Mouse (Mus musculus): Measurements from ENCODE around the gene Sparc. TPM values are rescaled to one million over a fixed set of nuclear protein-coding genes. Genes with fewer than 3 reads are reported as not detected.

The Sparc gene
- polyA plus RNA-seq, 1 experiment from 2014 or later, result 1,563 TPM

DNA sequence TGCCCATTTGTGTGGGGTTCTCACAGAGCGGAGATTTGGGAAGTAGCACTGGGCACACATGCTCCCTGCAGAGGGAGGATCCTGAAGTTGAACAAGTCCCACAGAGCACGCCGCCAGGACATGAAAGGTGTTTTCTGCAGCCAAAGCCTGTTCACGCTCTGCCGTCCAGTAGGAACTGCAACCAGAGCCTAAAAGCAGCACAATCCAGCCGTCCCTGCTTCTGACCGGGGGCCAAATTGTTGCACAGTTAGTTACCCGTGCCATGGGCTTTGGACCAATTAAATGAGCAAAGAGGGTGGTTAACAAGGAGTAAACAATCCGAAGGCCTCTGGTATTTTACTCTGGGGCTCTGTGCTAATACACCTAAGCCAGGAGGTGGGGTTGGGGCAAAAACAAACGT lies 55.2 kb downstream of the Sparc start:
- WGBS, result 69% methylated on average over 10 of the region's 10 CpGs
- no peak for ATAC-seq
- no peaks in the 10 kb centered on the region for H3K36me3 ChIP-seq (ENCODE audit: control insufficient read depth, insufficient read depth, low read length)
- no peak overlapping the region for H3K4me3 ChIP-seq (ENCODE audit: low read length)
- H3K4me2 ChIP-seq (ENCODE audit: low read depth, low read length), result no peak overlapping the region
- no peaks in the 10 kb centered on the region for H3K27me3 ChIP-seq (replicated peaks; ENCODE audit: control insufficient read depth, insufficient read depth, low read length)
- H3K9me3 ChIP-seq (ENCODE audit: control insufficient read depth, low read length), result no peaks in the 10 kb centered on the region
- no peak overlapping the region for H3K9ac ChIP-seq (ENCODE audit: low read depth, low read length)
- H3K4me1 ChIP-seq (ENCODE audit: control insufficient read depth, insufficient read depth, low read length), result no peaks in the 10 kb centered on the region
- no peak overlapping the region for H3K27ac ChIP-seq (ENCODE audit: low read length)

DNA sequence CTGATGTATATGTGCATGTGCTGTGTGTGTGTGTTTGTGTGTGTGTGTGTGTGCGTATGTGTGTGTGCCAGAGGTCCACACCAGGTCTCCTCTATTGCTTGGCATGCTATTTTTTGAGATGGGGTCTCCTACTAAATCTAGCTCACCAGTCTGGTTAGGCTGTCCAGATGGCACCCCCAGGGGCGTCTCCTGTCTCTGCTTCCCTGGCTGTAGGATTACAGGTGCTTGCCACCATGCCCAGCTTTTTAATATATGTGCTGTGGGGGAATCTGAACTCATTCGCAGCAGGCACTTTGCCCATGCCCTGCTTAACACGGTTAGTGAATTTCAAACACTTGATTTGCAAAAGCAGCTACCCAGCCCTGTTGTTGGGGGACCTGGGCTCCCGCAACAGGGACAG lies 57.1 kb downstream of the Sparc start:
- H3K4me3 ChIP-seq (ENCODE audit: low read length), result no peak overlapping the region
- ATAC-seq, result no peak
- 86% methylated on average over 5 of the region's 5 CpGs for WGBS
- no peaks in the 10 kb centered on the region for H3K36me3 ChIP-seq (ENCODE audit: control insufficient read depth, insufficient read depth, low read length)
- no peak overlapping the region for H3K9ac ChIP-seq (ENCODE audit: low read depth, low read length)
- H3K4me2 ChIP-seq (ENCODE audit: low read depth, low read length), result no peak overlapping the region
- H3K4me1 ChIP-seq (ENCODE audit: control insufficient read depth, insufficient read depth, low read length), result no peaks in the 10 kb centered on the region
- H3K27me3 ChIP-seq (replicated peaks; ENCODE audit: control insufficient read depth, insufficient read depth, low read length), result no peaks in the 10 kb centered on the region
- H3K9me3 ChIP-seq (ENCODE audit: control insufficient read depth, low read length), result no peaks in the 10 kb centered on the region
- H3K27ac ChIP-seq (ENCODE audit: low read length), result no peak overlapping the region

DNA sequence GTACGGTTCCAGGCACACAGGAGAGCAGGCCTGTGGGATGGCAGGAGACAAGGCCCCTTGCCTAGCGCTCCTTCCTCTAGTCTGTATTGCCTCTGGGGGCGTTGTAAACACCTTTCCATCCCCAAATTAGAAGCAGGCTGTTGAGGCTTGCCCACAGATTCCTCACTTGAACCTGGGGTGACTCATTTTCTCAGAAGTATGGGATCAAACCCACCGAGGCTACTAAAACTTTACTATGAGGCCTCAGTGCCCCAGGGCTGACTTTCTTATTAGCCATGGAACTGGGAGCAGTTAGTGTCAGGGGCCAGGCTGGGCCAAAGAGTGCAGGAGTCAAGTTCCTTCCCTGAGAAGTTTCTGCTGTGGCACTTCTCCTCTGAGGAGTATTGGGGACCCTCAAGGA lies 57.7 kb downstream of the Sparc start:
- H3K4me2 ChIP-seq (ENCODE audit: low read depth, low read length), result no peak overlapping the region
- H3K36me3 ChIP-seq (ENCODE audit: control insufficient read depth, insufficient read depth, low read length), result no peaks in the 10 kb centered on the region
- no peaks in the 10 kb centered on the region for H3K27me3 ChIP-seq (replicated peaks; ENCODE audit: control insufficient read depth, insufficient read depth, low read length)
- no peaks in the 10 kb centered on the region for H3K9me3 ChIP-seq (ENCODE audit: control insufficient read depth, low read length)
- no peak overlapping the region for H3K4me3 ChIP-seq (ENCODE audit: low read length)
- no peak overlapping the region for H3K9ac ChIP-seq (ENCODE audit: low read depth, low read length)
- 62% methylated on average over 4 of the region's 4 CpGs for WGBS
- no peak for ATAC-seq
- no peak overlapping the region for H3K27ac ChIP-seq (ENCODE audit: low read length)
- H3K4me1 ChIP-seq (ENCODE audit: control insufficient read depth, insufficient read depth, low read length), result no peaks in the 10 kb centered on the region

DNA sequence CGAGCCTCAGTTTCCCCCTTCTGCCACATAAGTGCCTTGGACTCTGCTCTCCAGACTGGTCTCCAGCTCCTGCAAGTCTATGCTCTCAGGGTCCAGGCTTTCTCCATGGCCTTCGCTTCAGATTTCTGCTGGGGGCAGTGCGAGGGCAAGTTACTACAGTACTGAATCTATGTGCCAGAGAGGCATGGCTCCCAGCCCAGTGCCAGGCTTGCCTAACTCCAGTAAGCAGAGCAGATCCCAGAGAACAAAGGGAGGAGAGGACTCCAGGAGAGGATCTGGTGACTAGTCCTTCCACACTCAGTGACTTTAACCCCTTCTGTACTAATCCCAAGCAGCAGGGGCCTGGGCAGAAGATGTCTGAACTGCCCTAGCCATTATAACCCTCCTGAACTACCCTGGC lies 58.3 kb downstream of the Sparc start:
- Histone ChIP-seq H3K36me3 (ENCODE audit: control insufficient read depth, insufficient read depth, low read length) (no peaks in the 10 kb centered on the region), H3K4me1 (ENCODE audit: control insufficient read depth, insufficient read depth, low read length) (no peaks in the 10 kb centered on the region), H3K4me3 (ENCODE audit: low read length) (no peak overlapping the region), H3K9me3 (ENCODE audit: control insufficient read depth, low read length) (no peaks in the 10 kb centered on the region), H3K4me2 (ENCODE audit: low read depth, low read length) (no peak overlapping the region), H3K27me3 (replicated peaks; ENCODE audit: control insufficient read depth, insufficient read depth, low read length) (no peaks in the 10 kb centered on the region), H3K27ac (ENCODE audit: low read length) (no peak overlapping the region), H3K9ac (ENCODE audit: low read depth, low read length) (no peak overlapping the region)
- ATAC-seq, result no peak
- WGBS, result 83% methylated on average over 3 of the region's 3 CpGs

DNA sequence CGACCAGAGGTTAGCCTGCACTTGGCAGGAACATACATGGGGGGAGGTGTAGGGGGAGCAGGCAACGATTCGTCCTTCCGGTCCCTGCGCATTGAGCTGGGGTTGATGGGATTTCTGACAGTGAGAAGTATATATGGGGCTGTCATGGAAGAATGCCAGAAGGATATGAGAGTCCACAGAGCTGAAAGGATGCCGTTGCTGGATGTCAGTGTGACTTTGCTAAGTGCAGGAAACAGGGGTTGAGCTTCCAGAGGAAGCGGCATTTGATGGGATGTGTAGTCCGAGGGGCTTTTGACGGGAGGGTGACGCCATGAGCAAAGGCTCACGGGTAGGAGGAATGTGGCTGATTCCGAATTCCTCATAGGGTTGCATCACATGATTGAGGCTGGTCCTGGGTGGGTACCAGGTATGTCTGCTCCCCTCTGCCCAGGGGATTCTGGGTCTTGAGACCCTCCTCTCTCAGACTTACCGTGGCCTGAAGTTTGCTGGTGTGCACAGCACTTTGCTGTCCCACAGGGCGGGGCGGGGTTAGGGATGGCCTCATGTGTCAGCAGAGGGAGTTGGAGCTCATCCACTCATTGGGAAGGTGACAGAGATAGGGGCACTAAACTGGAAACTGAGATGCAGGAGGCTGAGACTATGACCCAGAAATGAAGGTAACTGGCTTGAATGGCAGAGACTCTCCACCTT lies 64.7 kb downstream of the Sparc start:
- no peak for ATAC-seq

DNA sequence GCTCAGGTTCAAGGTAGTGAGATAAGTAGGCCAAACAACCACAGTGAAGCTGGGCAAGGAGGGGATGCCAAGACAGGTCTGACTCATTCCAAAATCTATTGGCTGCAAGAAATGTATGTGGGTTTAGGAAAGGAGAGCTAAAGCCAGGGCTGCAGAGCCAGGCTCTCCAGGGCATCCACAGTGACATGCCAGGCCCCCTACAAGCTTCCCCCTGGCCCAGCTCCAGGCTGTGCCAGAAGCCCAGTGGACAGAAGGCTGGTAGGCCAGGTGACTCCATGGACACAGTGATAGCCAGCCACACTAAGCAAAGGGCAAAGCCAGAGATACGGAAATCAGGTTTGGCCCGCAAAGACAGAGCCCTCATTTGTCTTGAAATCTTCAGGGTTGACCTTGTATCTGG lies 66.1 kb downstream of the Sparc start:
- Histone ChIP-seq H3K27ac (ENCODE audit: low read length) (no peak overlapping the region), H3K4me1 (ENCODE audit: control insufficient read depth, insufficient read depth, low read length) (no peaks in the 10 kb centered on the region), H3K9me3 (ENCODE audit: control insufficient read depth, low read length) (no peaks in the 10 kb centered on the region), H3K27me3 (replicated peaks; ENCODE audit: control insufficient read depth, insufficient read depth, low read length) (no peaks in the 10 kb centered on the region), H3K4me2 (ENCODE audit: low read depth, low read length) (no peak overlapping the region), H3K9ac (ENCODE audit: low read depth, low read length) (no peak overlapping the region), H3K36me3 (ENCODE audit: control insufficient read depth, insufficient read depth, low read length) (no peaks in the 10 kb centered on the region), H3K4me3 (ENCODE audit: low read length) (no peak overlapping the region)
- ATAC-seq, result no peak
- 98% methylated on average over 2 of the region's 2 CpGs for WGBS

More for the DNA sequence above, 64.7 kb downstream of the Sparc start:
- Histone ChIP-seq H3K27me3 (replicated peaks; ENCODE audit: control insufficient read depth, insufficient read depth, low read length) (no peaks in the 10 kb centered on the region), H3K4me1 (ENCODE audit: control insufficient read depth, insufficient read depth, low read length) (no peaks in the 10 kb centered on the region), H3K36me3 (ENCODE audit: control insufficient read depth, insufficient read depth, low read length) (no peaks in the 10 kb centered on the region), H3K9me3 (ENCODE audit: control insufficient read depth, low read length) (no peaks in the 10 kb centered on the region), H3K27ac (ENCODE audit: low read length) (no peak overlapping the region), H3K4me2 (ENCODE audit: low read depth, low read length) (no peak overlapping the region), H3K4me3 (ENCODE audit: low read length) (no peak overlapping the region), H3K9ac (ENCODE audit: low read depth, low read length) (no peak overlapping the region)
- 66% methylated on average over 15 of the region's 15 CpGs for WGBS

Other genes starting within 250 kb of the Sparc start
- 0.32 and 0.70 TPM in 2 replicates for gene Slc36a2, start 238.1 kb downstream of the Sparc start, polyA plus RNA-seq (2015; fragmentation: Nextera tagmentation; extraction: Ambion mirVana)
- gene Slc36a1, start 218.8 kb downstream of the Sparc start, polyA plus RNA-seq (2015; fragmentation: Nextera tagmentation; extraction: Ambion mirVana), result 2.4 and 2.8 TPM in 2 replicates
- gene Fat2, start 86.6 kb downstream of the Sparc start, polyA plus RNA-seq (2015; fragmentation: Nextera tagmentation; extraction: Ambion mirVana), result 0.04 and 0.05 TPM in 2 replicates
- 408 and 413 TPM in 2 replicates for gene Atox1, start 38.1 kb upstream of the Sparc start, polyA plus RNA-seq (2015; fragmentation: Nextera tagmentation; extraction: Ambion mirVana)
- 137 and 153 TPM in 2 replicates for gene G3bp1, start 46.5 kb upstream of the Sparc start, polyA plus RNA-seq (2015; fragmentation: Nextera tagmentation; extraction: Ambion mirVana)
- gene Glra1, start 185.0 kb upstream of the Sparc start, polyA plus RNA-seq (2015; fragmentation: Nextera tagmentation; extraction: Ambion mirVana), result not detected in 2 replicates

Data from intestine, embryonic 16.5 days (tissue).